Mouse (Mus musculus): ENCODE data around the gene Sec31b.

DNA sequence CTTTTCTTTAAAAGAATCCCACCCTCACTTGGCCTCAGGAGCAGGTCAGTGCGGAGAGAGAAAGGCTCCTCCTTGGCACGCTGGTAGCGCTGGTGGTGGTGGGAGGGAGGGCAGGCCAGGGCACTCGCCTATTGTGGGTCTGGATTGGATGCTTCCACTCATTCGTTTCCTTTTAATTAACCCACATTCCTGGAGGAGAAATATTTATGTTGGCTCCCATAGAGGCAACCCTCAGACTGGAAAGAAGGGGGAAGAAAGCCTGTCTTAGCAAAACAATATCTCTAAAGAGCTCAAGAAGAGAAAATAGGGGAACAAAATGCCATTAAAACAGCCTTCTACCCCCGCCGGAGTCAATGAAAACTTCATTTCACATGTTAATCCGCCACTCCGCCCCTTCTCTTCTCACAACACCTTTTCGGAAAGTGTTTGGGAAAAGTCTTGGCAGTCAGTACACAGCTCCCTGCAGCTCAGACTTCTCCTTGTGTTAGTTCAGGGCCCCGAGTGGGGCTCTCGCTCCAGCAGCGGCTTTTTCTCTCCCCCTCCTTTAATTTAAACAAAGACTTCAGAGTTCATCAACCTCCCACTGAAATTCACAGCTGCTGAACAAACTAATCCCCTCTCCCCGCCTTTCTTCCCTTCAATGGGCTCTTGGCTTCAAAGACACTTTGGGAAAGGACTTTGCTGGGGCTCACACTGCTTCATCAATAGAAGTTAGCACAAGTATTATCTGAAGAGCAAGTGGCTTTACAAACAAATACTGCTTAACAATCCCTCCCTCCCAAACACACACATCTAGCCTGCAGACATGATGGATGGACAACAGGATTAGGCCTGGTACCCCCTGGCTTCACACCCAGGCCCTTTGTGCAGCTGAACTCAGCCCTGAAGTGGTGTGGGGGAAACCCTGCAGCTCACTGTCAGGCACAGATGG lies 30.9 kb downstream of the Sec31b start:
- TF ChIP-seq CTCF (IDR thresholded peaks at IDR 0.05; ENCODE audit: low read depth, low read length), result no peak
- no peak for TF ChIP-seq POLR2AphosphoS5 (IDR thresholded peaks at IDR 0.05; ENCODE audit: insufficient replicate concordance, low read depth, low read length)
